Mouse (Mus musculus): ENCODE data around the gene Fli1. TPM values are rescaled to one million over a fixed set of nuclear protein-coding genes. Genes with fewer than 3 reads are reported as not detected.

Gene Fli1
- total RNA-seq, 2 experiments from 2014 or later: 92.7 to 95.8 TPM

GRCm38 (mm10) chr9:32474621-32475390 lies 67.9 kb downstream of the Fli1 start:
- ATAC-seq (ENCODE audit: poor library complexity, severe bottlenecking): peak; percentile 87

GRCm38 (mm10) chr9:32472346-32472745 lies 70.3 kb downstream of the Fli1 start:
- ATAC-seq (ENCODE audit: poor library complexity, severe bottlenecking): peak; percentile 51

- no peak for ATAC-seq (ENCODE audit: poor library complexity, severe bottlenecking)
Observed at GRCm38 (mm10) chr9:32469123-32469751, 73.4 kb downstream of the Fli1 start.

DNA sequence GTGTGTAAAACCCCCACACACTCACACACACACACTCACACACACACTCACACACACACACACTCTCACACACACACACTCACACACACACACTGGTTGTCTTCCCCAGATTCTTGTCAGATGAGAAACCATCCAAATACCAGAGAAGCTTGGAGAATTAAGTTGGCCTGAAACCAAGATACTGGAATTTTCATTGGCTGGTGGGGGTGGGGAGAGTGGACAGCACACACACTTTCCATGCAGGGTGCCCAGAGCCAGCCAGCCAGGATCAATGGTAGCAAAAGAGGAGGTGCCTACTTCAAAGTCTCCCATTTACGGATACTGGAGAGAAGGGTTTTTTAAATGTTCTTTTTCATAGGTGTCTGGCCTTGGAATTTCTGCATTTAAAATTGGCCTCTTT lies 74.3 kb downstream of the Fli1 start:
- ATAC-seq (ENCODE audit: poor library complexity, severe bottlenecking): no peak

GRCm38 (mm10) chr9:32467443-32467842 lies 75.2 kb downstream of the Fli1 start:
- no peak for ATAC-seq (ENCODE audit: poor library complexity, severe bottlenecking)

DNA sequence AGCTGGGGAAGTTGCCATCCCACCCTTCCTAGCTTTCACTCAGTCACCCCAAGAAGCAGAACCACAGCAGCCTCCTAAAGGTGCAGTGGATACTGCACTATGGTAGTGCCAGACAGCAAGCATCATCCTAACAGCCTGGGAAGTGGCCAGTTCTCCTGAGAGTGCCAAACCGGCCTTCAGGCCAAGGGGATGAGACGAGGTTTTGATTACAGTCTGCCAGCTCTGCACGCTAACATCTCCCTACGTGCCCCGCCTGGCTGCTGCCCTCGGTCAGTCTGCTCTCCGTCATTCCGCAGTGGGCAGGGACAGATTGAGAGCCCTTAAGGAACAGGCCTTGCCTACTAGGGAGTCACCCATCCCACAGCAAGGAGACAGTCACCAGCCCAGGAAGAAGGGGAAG lies 75.8 kb downstream of the Fli1 start:
- ATAC-seq (ENCODE audit: poor library complexity, severe bottlenecking): no peak

- no peak for ATAC-seq (ENCODE audit: poor library complexity, severe bottlenecking)
Observed at GRCm38 (mm10) chr9:32456707-32457106, 86.0 kb downstream of the Fli1 start.

- no peak for ATAC-seq (ENCODE audit: poor library complexity, severe bottlenecking)
Observed at GRCm38 (mm10) chr9:32450161-32450560, 92.5 kb downstream of the Fli1 start.

DNA sequence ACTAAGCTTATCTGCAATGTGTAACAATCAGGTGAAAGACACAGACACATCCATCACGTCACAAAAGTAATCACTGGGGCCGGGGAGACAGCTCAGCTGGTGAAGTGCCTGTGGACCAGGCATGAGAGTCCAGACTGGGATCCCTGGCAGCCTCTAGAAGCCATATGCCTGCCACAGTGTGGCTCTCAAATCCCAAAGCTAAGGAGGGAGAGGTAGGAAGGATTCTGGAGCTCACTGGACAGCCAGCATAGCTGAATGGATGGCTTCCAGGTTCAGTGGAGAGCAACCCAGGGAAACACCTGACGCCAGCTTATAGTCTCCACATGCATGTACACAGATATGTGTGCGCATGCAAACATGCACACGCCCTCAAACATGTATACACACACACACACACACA lies 93.9 kb downstream of the Fli1 start:
- no peak for ATAC-seq (ENCODE audit: poor library complexity, severe bottlenecking)

DNA sequence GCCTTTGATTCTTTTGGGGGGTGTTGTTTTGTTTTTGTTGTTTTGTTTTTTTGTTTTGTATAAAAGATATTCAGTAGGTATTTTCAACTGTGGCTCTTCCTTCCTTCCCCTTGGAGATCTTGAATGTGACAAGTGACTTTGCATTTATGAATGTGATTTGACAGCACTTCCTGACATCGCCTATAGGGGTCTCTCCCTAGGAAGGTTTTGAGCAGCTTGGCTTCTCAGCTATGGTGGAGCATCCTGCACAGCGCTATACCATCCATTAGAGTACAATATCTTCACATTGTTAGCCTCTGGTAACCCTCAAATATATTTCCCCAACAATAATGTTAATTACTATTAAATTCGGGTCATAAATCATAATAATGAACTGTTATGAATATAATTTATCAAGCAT lies 96.9 kb downstream of the Fli1 start:
- peak; percentile 79 for ATAC-seq (ENCODE audit: poor library complexity, severe bottlenecking)

DNA sequence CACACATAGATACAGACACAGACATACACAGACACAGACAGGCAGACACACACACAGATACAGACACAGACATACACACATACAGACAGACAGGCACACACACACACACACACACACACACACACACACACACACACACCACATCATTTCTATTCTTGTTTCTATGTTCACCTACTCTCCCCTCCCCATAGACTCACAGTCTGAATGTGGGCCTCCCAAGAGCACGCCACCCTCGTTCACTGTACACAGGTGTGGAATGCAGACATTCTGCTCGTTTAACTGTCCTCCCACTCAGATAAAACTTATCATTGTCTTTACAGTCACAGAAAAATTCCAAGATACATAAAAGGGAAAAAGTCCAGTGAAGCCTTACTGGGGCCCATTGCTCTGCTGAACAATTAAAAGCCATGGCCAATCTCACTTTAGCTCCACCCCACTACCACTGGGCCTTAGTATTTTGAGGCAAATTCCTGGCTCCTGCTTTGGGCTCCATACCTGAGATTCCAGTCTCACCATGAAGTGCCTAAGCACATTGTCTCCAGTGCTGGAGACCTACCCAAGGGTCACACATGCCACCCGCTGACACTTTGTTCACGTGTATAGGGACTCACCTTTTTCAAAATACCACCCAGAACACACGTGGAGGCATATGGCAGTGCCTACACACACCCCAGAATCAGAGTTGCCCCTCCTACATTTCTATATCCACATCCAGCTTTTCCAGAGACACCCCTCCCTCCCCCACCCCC lies 98.0 kb downstream of the Fli1 start:
- ATAC-seq (ENCODE audit: poor library complexity, severe bottlenecking): no peak

DNA sequence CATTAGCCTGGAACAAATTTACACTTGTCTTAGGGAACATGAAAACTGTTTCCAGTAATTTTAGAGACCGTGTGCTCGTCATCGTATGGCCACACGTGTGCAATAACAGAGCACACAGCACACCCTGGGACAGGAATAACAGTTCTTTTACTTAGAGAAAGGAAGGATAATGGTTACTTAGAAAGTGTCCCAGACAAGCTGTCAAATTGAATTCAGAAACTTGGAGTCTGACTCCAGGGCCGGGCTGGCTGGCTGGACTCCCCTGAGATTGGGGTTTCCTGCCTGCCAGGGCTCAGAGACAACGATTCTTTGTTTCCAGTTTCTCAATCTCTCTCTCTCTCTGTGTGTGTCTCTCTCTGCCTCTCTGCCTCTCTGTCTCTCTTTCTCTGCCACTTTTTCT lies 98.8 kb downstream of the Fli1 start:
- no peak for ATAC-seq (ENCODE audit: poor library complexity, severe bottlenecking)

- no peak for ATAC-seq (ENCODE audit: poor library complexity, severe bottlenecking)
Observed at GRCm38 (mm10) chr9:32443115-32443514, 99.5 kb downstream of the Fli1 start.

GRCm38 (mm10) chr9:32434241-32435213 lies 108.1 kb downstream of the Fli1 start:
- no peak for ATAC-seq (ENCODE audit: poor library complexity, severe bottlenecking)

DNA sequence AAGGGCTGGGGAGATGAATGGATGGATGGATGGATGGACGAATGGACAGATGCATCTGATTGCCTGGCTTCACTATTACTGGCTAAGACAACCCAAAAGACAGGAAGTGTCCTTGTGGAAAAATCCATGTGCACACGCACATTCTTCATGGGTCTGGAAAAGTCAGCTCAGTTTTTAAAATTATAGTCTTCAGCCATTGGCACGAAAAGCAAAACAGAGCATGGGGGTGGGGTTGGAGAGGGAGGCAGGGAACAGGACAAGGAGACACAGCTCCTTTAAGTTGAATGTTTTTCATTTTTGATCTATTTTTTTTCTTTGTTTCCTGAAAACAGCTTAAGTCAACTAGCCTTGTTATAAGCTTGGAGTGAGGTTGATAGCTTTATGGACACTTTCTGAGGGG lies 111.6 kb downstream of the Fli1 start:
- no peak for ATAC-seq (ENCODE audit: poor library complexity, severe bottlenecking)

GRCm38 (mm10) chr9:32425321-32425720 lies 117.3 kb downstream of the Fli1 start:
- ATAC-seq (ENCODE audit: poor library complexity, severe bottlenecking): no peak

GRCm38 (mm10) chr9:32420711-32421110 lies 122.0 kb downstream of the Fli1 start:
- ATAC-seq (ENCODE audit: poor library complexity, severe bottlenecking): no peak

GRCm38 (mm10) chr9:32417466-32418116 lies 125.1 kb downstream of the Fli1 start:
- ATAC-seq (ENCODE audit: poor library complexity, severe bottlenecking): no peak

GRCm38 (mm10) chr9:32415952-32416351 lies 126.7 kb downstream of the Fli1 start:
- no peak for ATAC-seq (ENCODE audit: poor library complexity, severe bottlenecking)

GRCm38 (mm10) chr9:32414956-32415355 lies 127.7 kb downstream of the Fli1 start:
- ATAC-seq (ENCODE audit: poor library complexity, severe bottlenecking): no peak

Measured in megakaryocyte, adult 5-6 weeks (primary cell).